In the genomic region with DNA sequence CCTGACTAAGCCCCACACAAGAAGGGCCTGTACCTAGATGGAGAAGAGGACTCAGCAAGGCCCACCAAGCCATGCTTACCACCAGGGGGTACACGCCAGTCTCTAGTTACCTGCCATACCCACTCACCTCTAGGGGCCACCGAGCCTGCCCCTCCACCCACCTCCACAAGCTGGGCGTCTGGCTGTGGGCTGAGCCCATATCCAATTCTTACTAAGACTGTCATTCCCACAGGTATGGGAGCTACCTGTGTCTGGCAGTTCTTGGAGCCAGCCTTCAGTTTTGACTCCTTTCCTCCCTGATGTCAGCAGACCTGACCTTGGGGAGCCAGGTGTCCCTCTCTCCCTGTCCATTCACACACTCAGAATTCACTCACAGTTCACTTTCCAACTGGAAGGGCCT, we compare ENCODE assay signal across 10 mouse cellular contexts. TPM values are rescaled to one million over a fixed set of nuclear protein-coding genes. Genes with fewer than 3 reads are reported as not detected.
DNase-seq lines count a peak whose midpoint lies in the region; ATAC-seq lines count a peak whose summit lies in the region.
"Had no signal": no experiment of that assay in that cellular context is flagged by ENCODE, and none has a peak within 500 bp of the region (broad histone marks: within the 10 kb centered on the region; RNA-seq: fewer than 3 reads in every experiment).

No protein-coding gene starts in this region.

- H3K4me2 ChIP-seq in heart, embryonic 11.5 days = peak overlapping the region; percentile 71
- peak overlapping the region; percentile 79 for H3K4me2 ChIP-seq in embryonic facial prominence, embryonic 13.5 days
- peak overlapping the region; percentile 1; the same call in 1 of the 2 replicates for H3K4me2 ChIP-seq in midbrain, embryonic 16.5 days (ENCODE audit: low read length)

- H3K9ac ChIP-seq in heart, embryonic 11.5 days (ENCODE audit: low read depth, low read length) = peak overlapping the region; percentile 13; the same call in 1 of the 2 replicates
- no peak overlapping the region for H3K9ac ChIP-seq in embryonic facial prominence, embryonic 13.5 days
- H3K9ac ChIP-seq in midbrain, embryonic 16.5 days (ENCODE audit: low read depth, low read length) = no peak overlapping the region

- no peak overlapping the region for H3K27ac ChIP-seq in heart, embryonic 11.5 days (ENCODE audit: low read depth, low read length)
- H3K27ac ChIP-seq in embryonic facial prominence, embryonic 13.5 days = no peak overlapping the region
- H3K27ac ChIP-seq in midbrain, embryonic 16.5 days (ENCODE audit: low read length) = no peak overlapping the region

- no peak for DNase-seq in heart, adult 8-10 months (ENCODE audit: low spot score)
- DNase-seq in induced T-regulatory cell, adult 2 months (ENCODE audit: low read depth) = peak; percentile 38
- no peak for DNase-seq in thymus, adult 18-20 months
- DNase-seq in adrenal gland, postnatal 25 days = no peak
- DNase-seq in urinary bladder, postnatal 4 days (ENCODE audit: low spot score in 2 of 2) = no peak
- DNase-seq: right cerebral cortex, postnatal 4 days had no signal

- no peaks in the 10 kb centered on the region for H3K9me3 ChIP-seq in heart, embryonic 11.5 days (replicated peaks; ENCODE audit: control insufficient read depth, low read length)
- no peaks in the 10 kb centered on the region for H3K9me3 ChIP-seq in embryonic facial prominence, embryonic 13.5 days
- H3K9me3 ChIP-seq in midbrain, embryonic 16.5 days (replicated peaks; ENCODE audit: control insufficient read depth, low read length, poor library complexity, severe bottlenecking) = no peaks in the 10 kb centered on the region

- WGBS in heart, embryonic 11.5 days (ENCODE audit: insufficient replicate concordance) = 71% methylated on average over 3 of the region's 3 CpGs
- WGBS in embryonic facial prominence, embryonic 13.5 days = 79% methylated on average over 3 of the region's 3 CpGs
- 89% methylated on average over 3 of the region's 3 CpGs for WGBS in midbrain, embryonic 16.5 days

- H3K4me3 ChIP-seq in heart, embryonic 11.5 days (ENCODE audit: low read depth, low read length) = peak overlapping the region; percentile 54
- H3K4me3 ChIP-seq in embryonic facial prominence, embryonic 13.5 days = peak overlapping the region; percentile 67
- H3K4me3 ChIP-seq in midbrain, embryonic 16.5 days (ENCODE audit: low read depth, low read length) = no peak overlapping the region

- ATAC-seq in heart, embryonic 11.5 days (replicated peaks; ENCODE audit: insufficient number of reproducible peaks, low FRiP score, low TSS enrichment) = no peak
- no peak for ATAC-seq in embryonic facial prominence, embryonic 13.5 days (ENCODE audit: insufficient number of reproducible peaks, insufficient read depth, low FRiP score, low TSS enrichment, low read depth)
- ATAC-seq in midbrain, embryonic 16.5 days = no peak

- no peaks in the 10 kb centered on the region for H3K27me3 ChIP-seq in heart, embryonic 11.5 days (ENCODE audit: control insufficient read depth, insufficient read depth, low read length)
- no peaks in the 10 kb centered on the region for H3K27me3 ChIP-seq in embryonic facial prominence, embryonic 13.5 days
- no peaks in the 10 kb centered on the region for H3K27me3 ChIP-seq in midbrain, embryonic 16.5 days (ENCODE audit: control insufficient read depth, insufficient read depth, low read depth, low read length)

- peaks cover 11% of the 10 kb centered on the region for H3K36me3 ChIP-seq in heart, embryonic 11.5 days (ENCODE audit: control insufficient read depth, insufficient read depth, low read length)
- peaks cover 20% of the 10 kb centered on the region for H3K36me3 ChIP-seq in embryonic facial prominence, embryonic 13.5 days
- no peaks in the 10 kb centered on the region for H3K36me3 ChIP-seq in midbrain, embryonic 16.5 days (ENCODE audit: control insufficient read depth, insufficient read depth, low read length)

- peaks cover 30% of the 10 kb centered on the region for H3K4me1 ChIP-seq in heart, embryonic 11.5 days (ENCODE audit: control insufficient read depth, insufficient read depth, low read length)
- H3K4me1 ChIP-seq in embryonic facial prominence, embryonic 13.5 days = peaks cover 39% of the 10 kb centered on the region
- peaks cover 9% of the 10 kb centered on the region; the same call in 1 of the 2 replicates for H3K4me1 ChIP-seq in midbrain, embryonic 16.5 days (ENCODE audit: control insufficient read depth, insufficient read depth, low read length)

RNA-seq across cellular contexts. Expression of a gene that starts 2.7 kb away (rescaled TPM):
- 66.9 and 72.9 TPM in 2 replicates for polyA plus RNA-seq in heart, embryonic 11.5 days (2014; fragmentation: Nextera tagmentation; extraction: Ambion mirVana)
- 100 to 1,000 TPM; 128 to 185 (median 149) TPM for total RNA-seq in heart, adult 8-10 months (2022)
- polyA plus RNA-seq in embryonic facial prominence, embryonic 13.5 days (2015; fragmentation: Nextera tagmentation; extraction: Ambion mirVana) = 43.9 and 46.1 TPM in 2 replicates
- polyA plus RNA-seq in midbrain, embryonic 16.5 days (2015; fragmentation: Nextera tagmentation; extraction: Ambion mirVana) = 14.2 and 14.7 TPM in 2 replicates
- total RNA-seq in adrenal gland, postnatal 25 days (2021) = 59.6 and 67.6 TPM in 2 replicates

RNA-seq across cellular contexts. Expression of a gene that starts 23.2 kb away (rescaled TPM):
- 122 and 127 TPM in 2 replicates for polyA plus RNA-seq in heart, embryonic 11.5 days (2014; fragmentation: Nextera tagmentation; extraction: Ambion mirVana)
- total RNA-seq in heart, adult 8-10 months (2022) = 10 to 100 TPM; 33.5 to 51.0 (median 41.9) TPM
- polyA plus RNA-seq in embryonic facial prominence, embryonic 13.5 days (2015; fragmentation: Nextera tagmentation; extraction: Ambion mirVana) = 128 and 132 TPM in 2 replicates
- polyA plus RNA-seq in midbrain, embryonic 16.5 days (2015; fragmentation: Nextera tagmentation; extraction: Ambion mirVana) = 87.5 and 129 TPM in 2 replicates
- 16.5 and 32.2 TPM in 2 replicates for total RNA-seq in adrenal gland, postnatal 25 days (2021)

RNA-seq across cellular contexts. Expression of a gene that starts 33.1 kb away (rescaled TPM):
- polyA plus RNA-seq in heart, embryonic 11.5 days (2014; fragmentation: Nextera tagmentation; extraction: Ambion mirVana) = 6.5 and 7.0 TPM in 2 replicates
- 10 to 100 TPM; 19.9 to 24.1 (median 22.7) TPM for total RNA-seq in heart, adult 8-10 months (2022)
- polyA plus RNA-seq in embryonic facial prominence, embryonic 13.5 days (2015; fragmentation: Nextera tagmentation; extraction: Ambion mirVana) = 0.48 and 0.85 TPM in 2 replicates
- polyA plus RNA-seq in midbrain, embryonic 16.5 days (2015; fragmentation: Nextera tagmentation; extraction: Ambion mirVana) = 8.3 and 10.3 TPM in 2 replicates
- total RNA-seq in adrenal gland, postnatal 25 days (2021) = 0.90 and 1.3 TPM in 2 replicates

RNA-seq across cellular contexts. Expression of a gene that starts 49.6 kb away (rescaled TPM):
- 0.26 and 0.39 TPM in 2 replicates for polyA plus RNA-seq in heart, embryonic 11.5 days (2014; fragmentation: Nextera tagmentation; extraction: Ambion mirVana)
- total RNA-seq in heart, adult 8-10 months (2022) = under 1 TPM in 2 of 4 experiments, not detected in 2; 0.14 to 0.16 TPM
- 0.51 and 0.60 TPM in 2 replicates for polyA plus RNA-seq in embryonic facial prominence, embryonic 13.5 days (2015; fragmentation: Nextera tagmentation; extraction: Ambion mirVana)
- polyA plus RNA-seq in midbrain, embryonic 16.5 days (2015; fragmentation: Nextera tagmentation; extraction: Ambion mirVana) = 1.7 and 3.9 TPM in 2 replicates
- total RNA-seq in adrenal gland, postnatal 25 days (2021) = 0.18 and 0.33 TPM in 2 replicates
- total RNA-seq: ES-E14 had no signal

Comparison
In these comparisons a context has a peak if more than half of its experiments do, and no peak if none do; other contexts are left out.
1. H3K4me2 ChIP-seq: peak in every context shown above with its lines; median percentile 79 in embryonic facial prominence, embryonic 13.5 days; 71 in heart, embryonic 11.5 days; 1 in midbrain, embryonic 16.5 days.